ENCODE assay signal across 8 mouse cellular contexts in genomic region chr8:92673555-92674243, GRCm38 (mm10). TPM values are rescaled to one million over a fixed set of nuclear protein-coding genes. Genes with fewer than 3 reads are reported as not detected.
A peak's percentile ranks its signal among the peaks of the same experiment; 100 is the strongest.
DNase-seq lines count a peak whose midpoint lies in the region; ATAC-seq lines count a peak whose summit lies in the region.

No protein-coding gene starts in this region.

- no peaks in the 10 kb centered on the region for H3K36me3 ChIP-seq in forebrain, embryonic 14.5 days (ENCODE audit: control insufficient read depth, insufficient read depth, low read length)

- peak overlapping the region; percentile 79 for H3K4me2 ChIP-seq in forebrain, embryonic 14.5 days (ENCODE audit: low read length)

- ATAC-seq in forebrain, embryonic 14.5 days = peak; percentile 67

- WGBS in forebrain, embryonic 14.5 days = 0% methylated on average over 27 of the region's 30 CpGs

- peak overlapping the region; percentile 32 for H3K9ac ChIP-seq in forebrain, embryonic 14.5 days (ENCODE audit: low read length)

- no peaks in the 10 kb centered on the region for H3K9me3 ChIP-seq in forebrain, embryonic 14.5 days (replicated peaks; ENCODE audit: control insufficient read depth, low read length)

- DNase-seq in ES-CJ7 (ENCODE audit: low read depth, low spot score) = peak; percentile 59
- peak; percentile 54 for DNase-seq in forebrain, embryonic 14.5 days (ENCODE audit: low spot score)
- DNase-seq in heart, postnatal 36 days = peak; percentile 45 to 51
- peak; percentile 42 to 67 for DNase-seq in layer of hippocampus, postnatal 10 days (ENCODE audit: low spot score in 2 of 2)
- DNase-seq in lung, postnatal 25 days (ENCODE audit: low spot score) = peak; percentile 29
- DNase-seq in right cerebral cortex, postnatal 4 days = peak; percentile 37
- no peak for DNase-seq in natural killer cell, adult 2 months (ENCODE audit: low spot score in 2 of 2)

- H3K4me3 ChIP-seq in brown adipose tissue, adult 24 weeks (ENCODE audit: insufficient read depth, low read depth, low read length) = peak overlapping the region; percentile 16
- H3K4me3 ChIP-seq in forebrain, embryonic 14.5 days (ENCODE audit: low read depth, low read length) = peak overlapping the region; percentile 38

- H3K4me1 ChIP-seq in brown adipose tissue, adult 24 weeks (ENCODE audit: control insufficient read depth, insufficient read depth, insufficient read length, low read length) = no peaks in the 10 kb centered on the region
- peaks cover 9% of the 10 kb centered on the region for H3K4me1 ChIP-seq in forebrain, embryonic 14.5 days (ENCODE audit: control insufficient read depth, insufficient read depth, low read length)

- intact Hi-C loops in heart, postnatal 36 days (cut with DNase I) = no loop called here

- peaks cover 89% of the 10 kb centered on the region for H3K27me3 ChIP-seq in forebrain, embryonic 14.5 days (replicated peaks; ENCODE audit: control insufficient read depth, insufficient read depth, low read length)

- no peak overlapping the region for H3K27ac ChIP-seq in brown adipose tissue, adult 24 weeks (replicated peaks; ENCODE audit: low read depth, low read length)
- no peak overlapping the region for H3K27ac ChIP-seq in forebrain, embryonic 14.5 days (ENCODE audit: low read depth, low read length)

RNA-seq across cellular contexts. Expression of gene Irx6, which starts 0.4 kb away (rescaled TPM):
- polyA plus RNA-seq in brown adipose tissue, adult 24 weeks (2012; ENCODE audit: insufficient read depth, insufficient read length, missing spikeins) = not detected in 2 replicates
- polyA plus RNA-seq in forebrain, embryonic 14.5 days (2014; fragmentation: Nextera tagmentation; extraction: Ambion mirVana) = 0.38 and 0.69 TPM in 2 replicates
- not detected for total RNA-seq in heart, postnatal 36 days (2021)
- under 1 TPM; 0.21 to 0.22 TPM for total RNA-seq in layer of hippocampus, postnatal 10 days (2021)

Comparison
In these comparisons a context has a peak if more than half of its experiments do, and no peak if none do; other contexts are left out.
1. DNase-seq: peak in ES-CJ7 (single experiment), forebrain, embryonic 14.5 days (single experiment), heart, postnatal 36 days (2 of 2), layer of hippocampus, postnatal 10 days (2 of 2), lung, postnatal 25 days (single experiment) and right cerebral cortex, postnatal 4 days (single experiment); none in natural killer cell, adult 2 months (0 of 2).